Mouse (Mus musculus): Measurements from ENCODE around the gene Disp2.

Gene Disp2

GRCm38 (mm10) chr2:118790221-118790550 lies 10.7 kb downstream of the Disp2 start:
- DNase-seq, result no peak

GRCm38 (mm10) chr2:118790551-118791525 lies 11.3 kb downstream of the Disp2 start:
- peak; percentile 90 for DNase-seq

- DNase-seq, result no peak
Observed at GRCm38 (mm10) chr2:118791591-118792258, 12.2 kb downstream of the Disp2 start.

GRCm38 (mm10) chr2:118792259-118792613 lies 12.7 kb downstream of the Disp2 start:
- no peak for DNase-seq

GRCm38 (mm10) chr2:118793636-118794035 lies 14.1 kb downstream of the Disp2 start:
- DNase-seq, result no peak

GRCm38 (mm10) chr2:118802542-118803118 lies 23.1 kb downstream of the Disp2 start:
- DNase-seq, result no peak

GRCm38 (mm10) chr2:118804474-118804873 lies 25.0 kb downstream of the Disp2 start:
- no peak for DNase-seq

GRCm38 (mm10) chr2:118805137-118805536 lies 25.6 kb downstream of the Disp2 start:
- DNase-seq, result peak; percentile 32

- DNase-seq, result no peak
Observed at GRCm38 (mm10) chr2:118805756-118806155, 26.2 kb downstream of the Disp2 start.

- DNase-seq, result peak; percentile 46
Observed at GRCm38 (mm10) chr2:118806860-118807259, 27.3 kb downstream of the Disp2 start.

- DNase-seq, result no peak
Observed at GRCm38 (mm10) chr2:118810861-118811260, 31.3 kb downstream of the Disp2 start.

GRCm38 (mm10) chr2:118812724-118813123 lies 33.2 kb downstream of the Disp2 start:
- no peak for DNase-seq

GRCm38 (mm10) chr2:118813981-118814836 lies 34.7 kb downstream of the Disp2 start, which contains the start of gene Knstrn:
Gene Knstrn, plus strand, starts transcription at chr2:118814003.
- DNase-seq, result peak; percentile 93

GRCm38 (mm10) chr2:118822800-118823199 lies 43.3 kb downstream of the Disp2 start:
- no peak for DNase-seq

- DNase-seq, result no peak
Observed at GRCm38 (mm10) chr2:118824396-118824795, 44.9 kb downstream of the Disp2 start.

- no peak for DNase-seq
Observed at GRCm38 (mm10) chr2:118829096-118829495, 49.6 kb downstream of the Disp2 start.

- DNase-seq, result no peak
Observed at GRCm38 (mm10) chr2:118834061-118834460, 54.5 kb downstream of the Disp2 start.

GRCm38 (mm10) chr2:118835115-118835514 lies 55.6 kb downstream of the Disp2 start:
- DNase-seq, result no peak

GRCm38 (mm10) chr2:118838330-118838729 lies 58.8 kb downstream of the Disp2 start:
- DNase-seq, result no peak

GRCm38 (mm10) chr2:118841186-118841585 lies 61.7 kb downstream of the Disp2 start:
- DNase-seq, result no peak

- DNase-seq, result peak; percentile 7
Observed at GRCm38 (mm10) chr2:118841774-118842173, 62.3 kb downstream of the Disp2 start.

GRCm38 (mm10) chr2:118844427-118844826 lies 64.9 kb downstream of the Disp2 start:
- DNase-seq, result no peak

- peak; percentile 26 for DNase-seq
Observed at GRCm38 (mm10) chr2:118846246-118846645, 66.7 kb downstream of the Disp2 start.

Data from lung, postnatal 10 days (tissue).